Mouse (Mus musculus) forebrain, embryonic 10.5 days (tissue): ENCODE measurements at regions not wholly inside any gene's neighbourhood (a gene's known extent, or its start where the extent isn't known, plus 50 kb on each side); places are given as distances from the start of the nearest gene placed in this dataset.

Experiments used
- DNase-seq: peaks from one replicate; pipeline ENCODE4 v3.0.0-alpha.2; 2017; ENCODE audit warnings: low spot score; ENCODE audit errors: extremely low spot score
- H3K27ac ChIP-seq: fragments of 300-500 bp; sonication (generic); 2 replicates; pipeline ENCODE4 v1.5.1; 2016; ENCODE audit warnings: mild to moderate bottlenecking
- H3K27me3 ChIP-seq: fragments of 300-500 bp; sonication (generic); 2 replicates; pipeline ENCODE4 v1.6.1; 2016; ENCODE audit warnings: mild to moderate bottlenecking; ENCODE audit not compliant: poor library complexity, severe bottlenecking
- H3K36me3 ChIP-seq: fragments of 300-500 bp; sonication (generic); replicated peaks from 2 replicates; pipeline ENCODE4 v1.6.1; 2016; ENCODE audit warnings: mild to moderate bottlenecking, moderate library complexity
- H3K4me1 ChIP-seq: fragments of 300-500 bp; sonication (generic); 2 replicates; pipeline ENCODE4 v1.6.1; 2016
- H3K4me3 ChIP-seq: fragments of 300-500 bp; sonication (generic); 2 replicates; pipeline ENCODE4 v1.5.1; 2016; ENCODE audit warnings: mild to moderate bottlenecking, moderate library complexity
- H3K9me3 ChIP-seq: fragments of 300-500 bp; sonication (generic); 2 replicates; pipeline ENCODE4 v1.6.1; 2016; ENCODE audit warnings: mild to moderate bottlenecking, moderate library complexity
- WGBS: fragments of 180-500 bp; shearing (Covaris S2); methylation state at CpG from one replicate; pipeline ENCODE4 v1.1.7; 2016; 5-methylcytosine and 5-hydroxymethylcytosine counted together

DNA sequence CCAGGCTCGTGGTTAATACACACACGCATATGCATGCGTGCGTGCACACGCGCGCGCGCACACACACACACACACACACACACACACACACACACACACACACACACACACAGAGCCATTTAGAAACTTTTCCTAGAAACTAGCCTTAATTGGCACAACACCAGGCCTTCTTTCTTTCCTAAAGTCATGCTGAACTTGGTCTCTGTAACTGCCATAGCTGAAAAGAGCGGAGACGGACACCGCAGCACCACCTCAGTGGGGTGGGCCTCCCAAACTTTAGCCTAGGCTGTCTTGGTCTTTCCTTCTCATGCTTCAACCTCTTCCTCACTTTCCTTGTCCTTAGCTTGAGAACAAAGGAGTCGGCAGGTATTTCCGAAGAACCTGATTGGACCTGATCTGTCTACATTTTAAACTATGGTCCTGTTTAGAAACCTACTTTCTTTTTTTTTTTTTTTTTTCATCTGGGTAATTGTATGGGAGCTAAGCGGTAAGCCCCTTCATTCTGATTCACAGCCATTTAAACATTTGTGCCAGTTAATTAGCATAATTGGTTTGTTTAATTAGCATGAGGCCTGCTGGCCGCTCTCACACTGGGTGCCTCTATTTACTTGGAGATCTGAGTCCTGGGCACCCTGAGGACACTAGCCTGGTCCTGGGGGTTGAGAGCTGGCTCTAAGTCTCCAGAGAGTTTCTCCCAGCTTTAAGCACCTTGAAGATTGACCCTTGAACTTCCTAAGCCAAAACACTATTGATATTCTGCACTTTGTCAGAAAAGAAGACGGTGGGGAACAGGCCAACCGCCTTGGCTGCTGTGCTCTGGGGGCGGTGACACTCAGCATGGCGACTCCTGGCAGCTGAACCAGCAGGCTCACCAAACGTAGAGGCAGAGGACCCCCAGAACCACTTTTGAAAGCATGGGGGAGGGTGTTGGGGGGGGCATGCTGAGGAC, 269.7 kb upstream of the Irx3 start:
- no peaks in the 10 kb centered on the region for H3K9me3 ChIP-seq
- H3K36me3 ChIP-seq = no peaks in the 10 kb centered on the region
- no peak overlapping the region; the same call in 1 of the 2 replicates for H3K4me3 ChIP-seq
- peaks cover 100% of the 10 kb centered on the region for H3K27me3 ChIP-seq
- peak; percentile 42 for DNase-seq
- peak overlapping the region; percentile 72; the same call in 1 of the 2 replicates for H3K27ac ChIP-seq
- WGBS = 6% methylated on average over 21 of the region's 21 CpGs
- peaks cover 52% of the 10 kb centered on the region for H3K4me1 ChIP-seq

DNA sequence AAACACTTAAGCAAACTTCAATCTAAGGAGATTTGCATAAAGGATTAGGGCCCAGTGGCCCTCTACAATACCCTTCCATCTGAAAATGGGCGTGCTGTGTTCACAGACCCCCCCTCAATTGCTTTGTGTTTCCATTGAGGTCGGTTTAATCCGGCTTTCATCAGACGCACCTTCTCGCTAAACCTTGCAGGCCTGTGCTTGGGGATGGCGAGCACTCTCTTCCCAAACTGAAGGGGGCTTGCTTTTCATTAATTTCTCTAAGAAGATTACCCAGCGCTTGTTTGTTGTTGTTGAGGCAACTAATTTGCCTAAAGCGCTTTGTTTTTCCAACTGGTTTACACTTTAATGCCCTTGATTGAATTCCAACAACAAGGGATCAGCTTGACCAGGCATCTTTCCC, 268.8 kb upstream of the Irx3 start:
- Histone ChIP-seq H3K4me3 (no peak overlapping the region), H3K27ac (no peak overlapping the region), H3K9me3 (no peaks in the 10 kb centered on the region), H3K27me3 (peaks cover 100% of the 10 kb centered on the region), H3K4me1 (peaks cover 61% of the 10 kb centered on the region), H3K36me3 (no peaks in the 10 kb centered on the region)
- DNase-seq = peak; percentile 54
- WGBS = 2% methylated on average over 8 of the region's 8 CpGs

DNA sequence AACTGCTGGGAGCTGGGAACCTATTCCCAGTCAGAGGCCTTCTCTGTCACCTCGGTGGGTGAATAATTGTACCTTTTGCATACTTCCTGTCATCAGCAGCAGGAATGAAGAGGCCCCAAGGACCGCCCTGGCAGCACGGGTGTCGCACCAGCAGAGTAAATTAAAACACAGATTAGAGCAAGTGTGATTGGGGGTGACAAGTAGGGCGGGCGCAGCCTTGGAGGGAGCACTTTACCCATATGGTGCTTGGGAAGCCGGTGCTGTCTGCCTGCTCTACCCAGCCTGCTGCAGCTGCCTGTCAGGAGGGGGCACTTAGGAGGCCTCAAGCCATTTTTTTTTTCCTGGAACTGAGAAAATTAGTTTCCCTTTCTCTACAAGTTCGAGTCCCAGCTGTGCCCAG, 264.6 kb upstream of the Irx3 start:
- Histone ChIP-seq H3K4me3 (no peak overlapping the region), H3K36me3 (no peaks in the 10 kb centered on the region), H3K27me3 (peaks cover 100% of the 10 kb centered on the region), H3K4me1 (peaks cover 59% of the 10 kb centered on the region), H3K27ac (peak overlapping the region; percentile 40; the same call in 1 of the 2 replicates), H3K9me3 (no peaks in the 10 kb centered on the region)
- 27% methylated on average over 8 of the region's 8 CpGs for WGBS
- no peak for DNase-seq

DNA sequence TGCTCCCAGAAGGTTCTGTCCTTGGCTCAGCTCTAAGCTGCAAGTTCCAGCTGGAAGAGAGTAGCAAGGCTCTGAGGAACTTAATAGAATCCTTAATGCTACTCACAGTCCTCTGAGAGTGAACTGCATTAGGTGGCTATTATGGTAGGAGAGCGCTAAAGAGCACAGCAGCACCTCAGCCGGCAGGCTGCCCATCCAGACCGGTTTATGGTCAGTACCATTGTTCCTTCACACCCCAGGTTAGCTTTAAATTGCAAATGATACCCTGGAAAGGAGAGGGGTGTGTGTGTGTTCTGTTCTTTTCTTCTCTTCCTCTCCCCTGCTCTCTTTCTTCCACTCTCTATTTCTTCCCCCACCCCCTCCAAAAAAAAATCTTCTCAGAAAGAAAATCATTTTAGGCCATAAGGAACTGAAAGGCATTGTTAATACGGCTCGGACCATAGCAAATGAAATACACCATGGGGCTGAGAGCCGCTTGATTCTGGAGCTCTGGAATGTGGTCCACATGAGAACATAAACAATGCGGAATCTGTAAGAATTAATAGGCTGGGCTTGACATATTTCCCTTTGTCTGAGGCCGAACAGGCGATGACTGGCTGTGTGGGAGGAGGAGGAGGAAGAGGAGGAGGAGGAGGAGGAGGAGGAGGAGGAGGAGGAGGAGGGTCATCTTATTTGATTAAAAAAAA, 263.8 kb upstream of the Irx3 start:
- 7% methylated on average over 8 of the region's 9 CpGs for WGBS
- H3K4me3 ChIP-seq = no peak overlapping the region
- no peaks in the 10 kb centered on the region for H3K36me3 ChIP-seq
- H3K9me3 ChIP-seq = no peaks in the 10 kb centered on the region
- H3K27me3 ChIP-seq = peaks cover 100% of the 10 kb centered on the region
- H3K27ac ChIP-seq = no peak overlapping the region; the same call in 1 of the 2 replicates
- H3K4me1 ChIP-seq = peaks cover 52% of the 10 kb centered on the region
- DNase-seq = no peak

DNA sequence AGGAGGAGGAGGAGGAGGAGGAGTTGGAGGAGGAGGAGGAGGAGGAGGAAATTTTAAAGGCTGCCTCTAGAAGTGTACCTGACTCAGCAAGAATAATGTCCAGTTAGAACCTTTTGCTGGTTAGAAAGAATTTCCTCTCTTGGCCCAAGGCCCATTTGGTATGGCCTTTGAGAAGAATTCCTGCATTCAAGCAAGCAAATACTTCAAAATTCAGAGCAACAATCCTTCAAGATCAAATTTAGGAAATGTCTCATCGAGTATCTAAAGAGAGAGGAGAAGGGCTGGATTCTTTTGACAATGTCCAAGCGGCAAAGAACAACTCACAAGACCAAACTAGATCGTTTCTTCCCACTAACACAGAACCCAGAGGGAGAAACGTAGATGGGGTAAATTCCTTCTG, 263.1 kb upstream of the Irx3 start:
- no peak for DNase-seq
- WGBS = 22% methylated on average over 4 of the region's 4 CpGs
- Histone ChIP-seq H3K36me3 (no peaks in the 10 kb centered on the region), H3K9me3 (no peaks in the 10 kb centered on the region), H3K4me1 (peaks cover 46% of the 10 kb centered on the region), H3K4me3 (no peak overlapping the region), H3K27me3 (peaks cover 100% of the 10 kb centered on the region), H3K27ac (no peak overlapping the region)

DNA sequence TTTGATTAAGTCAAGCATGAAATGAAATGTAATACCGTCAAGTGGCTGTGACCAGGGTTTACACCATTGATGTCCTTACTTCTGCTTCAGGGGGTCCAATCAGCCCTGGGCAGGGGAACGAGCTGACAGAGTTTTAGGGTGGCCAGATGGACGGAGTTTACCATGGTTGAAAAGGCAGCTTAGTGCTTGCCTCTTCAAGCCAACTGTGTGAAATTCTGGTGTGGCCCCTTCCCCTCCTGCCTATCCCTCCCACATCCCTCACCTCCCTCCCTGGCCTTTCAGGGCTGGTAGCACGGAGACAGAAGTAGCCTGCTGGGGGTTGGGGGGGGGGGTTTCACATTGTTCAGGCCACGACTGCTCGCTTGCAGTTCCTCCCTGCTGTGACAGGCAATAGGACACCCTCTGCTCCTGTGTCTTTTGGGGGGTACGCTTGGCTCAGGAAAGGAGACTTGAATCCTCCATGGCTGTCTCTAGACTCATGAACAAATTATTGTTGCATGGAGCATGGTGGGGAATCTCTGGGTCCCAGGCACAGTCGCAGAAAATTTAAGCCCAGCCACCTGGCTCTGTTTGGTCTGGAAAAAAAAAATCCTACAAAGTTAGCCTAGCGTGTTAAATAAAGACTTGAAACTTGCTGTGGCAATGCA, 262.4 kb upstream of the Irx3 start:
- Histone ChIP-seq H3K9me3 (no peaks in the 10 kb centered on the region), H3K4me3 (no peak overlapping the region), H3K4me1 (peaks cover 48% of the 10 kb centered on the region), H3K27me3 (peaks cover 100% of the 10 kb centered on the region), H3K27ac (no peak overlapping the region), H3K36me3 (no peaks in the 10 kb centered on the region)
- 4% methylated on average over 9 of the region's 9 CpGs for WGBS
- peak; percentile 57 for DNase-seq

DNA sequence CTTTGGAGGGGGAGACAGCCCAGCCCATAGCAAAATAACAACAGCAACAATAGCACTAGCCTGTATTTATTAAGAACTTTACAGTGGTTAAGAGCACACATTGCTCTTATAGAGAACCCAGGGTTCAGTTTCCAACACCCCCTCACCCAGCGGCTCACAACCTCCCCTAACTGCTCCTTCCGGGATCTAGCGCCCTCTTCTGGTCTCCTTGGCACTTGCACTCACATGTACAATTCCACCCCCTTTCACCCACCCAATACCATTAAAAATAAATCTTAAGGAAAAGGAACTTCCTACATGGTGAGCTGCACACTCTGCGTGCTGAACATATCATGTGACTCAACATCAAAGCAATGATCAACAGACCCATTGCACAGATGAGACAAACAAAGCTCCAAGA, 261.5 kb upstream of the Irx3 start:
- H3K27me3 ChIP-seq = peaks cover 100% of the 10 kb centered on the region
- H3K4me1 ChIP-seq = peaks cover 52% of the 10 kb centered on the region
- DNase-seq = no peak
- WGBS = 72% methylated on average over 4 of the region's 4 CpGs
- no peak overlapping the region for H3K4me3 ChIP-seq
- no peaks in the 10 kb centered on the region for H3K9me3 ChIP-seq
- no peaks in the 10 kb centered on the region for H3K36me3 ChIP-seq
- no peak overlapping the region for H3K27ac ChIP-seq

DNA sequence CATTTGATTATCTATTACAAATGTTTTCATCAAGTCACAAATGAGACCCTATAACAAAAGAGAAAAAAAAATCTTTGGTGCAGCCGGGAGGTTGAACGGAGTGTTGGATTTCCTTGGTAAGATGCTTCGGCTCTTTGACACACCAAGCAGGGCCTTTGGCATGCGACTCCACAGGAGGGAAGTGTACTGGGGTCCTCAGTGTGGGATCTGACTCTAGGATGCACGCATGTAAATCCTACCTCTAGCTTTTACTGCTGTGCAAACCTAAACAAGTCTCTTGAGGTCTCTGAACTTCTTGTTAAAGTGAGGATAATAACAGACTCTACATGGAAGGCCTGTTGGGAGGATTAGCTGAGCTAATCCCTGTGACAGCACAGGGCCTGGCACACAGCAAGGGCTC, 257.6 kb upstream of the Irx3 start:
- H3K36me3 ChIP-seq = no peaks in the 10 kb centered on the region
- H3K9me3 ChIP-seq = no peaks in the 10 kb centered on the region
- H3K4me3 ChIP-seq = no peak overlapping the region
- WGBS = 62% methylated on average over 5 of the region's 5 CpGs
- H3K4me1 ChIP-seq = peaks cover 38% of the 10 kb centered on the region
- H3K27ac ChIP-seq = no peak overlapping the region
- H3K27me3 ChIP-seq = peaks cover 100% of the 10 kb centered on the region
- DNase-seq = no peak

DNA sequence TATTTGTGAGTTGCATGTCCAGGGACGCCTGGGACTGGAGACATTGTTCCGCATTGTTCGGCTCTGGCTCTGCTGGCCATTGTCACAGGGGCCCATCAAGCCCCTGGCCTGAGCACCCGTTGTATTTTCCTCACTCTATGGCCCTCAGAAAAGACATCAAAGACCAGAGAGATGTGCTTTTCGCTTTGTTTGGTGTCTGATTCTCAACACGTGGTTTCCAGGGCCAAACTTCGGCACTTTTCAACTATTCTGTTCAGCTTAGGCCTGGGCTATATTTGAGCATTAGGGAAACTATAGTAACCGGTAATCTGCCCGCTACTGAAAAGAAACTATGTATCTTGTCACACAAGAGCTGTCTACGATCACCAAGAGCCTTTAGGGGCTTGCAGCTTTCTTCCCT, 257.1 kb upstream of the Irx3 start:
- H3K27me3 ChIP-seq = peaks cover 100% of the 10 kb centered on the region
- peaks cover 33% of the 10 kb centered on the region for H3K4me1 ChIP-seq
- H3K27ac ChIP-seq = no peak overlapping the region
- WGBS = 59% methylated on average over 10 of the region's 10 CpGs
- H3K36me3 ChIP-seq = no peaks in the 10 kb centered on the region
- no peak overlapping the region for H3K4me3 ChIP-seq
- DNase-seq = no peak
- H3K9me3 ChIP-seq = peaks cover under 1% of the 10 kb centered on the region; the same call in 1 of the 2 replicates

DNA sequence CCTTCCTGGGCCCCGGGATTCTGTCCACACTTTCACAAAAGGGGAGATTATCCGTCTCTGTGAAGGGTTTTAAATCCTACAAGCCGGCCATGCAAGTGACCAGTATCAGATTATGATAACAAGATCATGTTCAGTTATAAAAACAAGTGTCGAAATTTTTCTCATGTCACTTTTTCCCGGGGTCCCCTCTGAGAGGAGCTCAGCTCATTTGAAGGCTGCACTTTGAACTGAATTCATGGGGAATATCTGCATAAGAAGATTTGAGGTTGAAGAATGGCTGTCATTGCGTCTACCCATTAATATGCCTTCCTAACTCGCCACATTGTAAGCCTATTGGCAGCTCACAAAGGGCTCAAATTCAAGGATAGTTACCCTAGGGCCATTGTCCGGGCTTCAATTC, 256.0 kb upstream of the Irx3 start:
- Histone ChIP-seq H3K27me3 (peaks cover 100% of the 10 kb centered on the region), H3K36me3 (no peaks in the 10 kb centered on the region), H3K4me1 (peaks cover 29% of the 10 kb centered on the region), H3K9me3 (peaks cover 4% of the 10 kb centered on the region; the same call in 1 of the 2 replicates), H3K4me3 (no peak overlapping the region), H3K27ac (no peak overlapping the region)
- DNase-seq = no peak
- 56% methylated on average over 8 of the region's 8 CpGs for WGBS

DNA sequence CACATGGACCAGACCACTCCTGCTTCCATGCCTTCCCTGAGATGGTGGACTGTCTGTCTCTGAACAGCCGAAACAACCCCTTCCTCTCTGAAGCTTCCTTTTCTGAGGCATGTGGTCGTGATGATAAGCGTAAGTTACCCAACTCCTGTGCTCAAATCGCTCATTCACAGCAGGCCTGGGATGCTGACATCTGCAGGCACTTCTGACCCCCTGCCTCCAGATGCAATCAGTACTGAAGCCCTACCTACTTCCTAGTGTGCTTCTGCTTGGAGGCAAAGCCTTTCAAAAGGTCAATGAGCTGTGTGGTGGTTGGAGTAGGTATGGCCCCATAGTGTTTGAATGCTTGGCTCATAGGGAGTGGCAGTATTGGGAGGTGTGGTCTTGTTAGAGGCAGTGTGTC, 253.7 kb upstream of the Irx3 start:
- Histone ChIP-seq H3K4me1 (peaks cover 29% of the 10 kb centered on the region), H3K27me3 (peaks cover 100% of the 10 kb centered on the region), H3K4me3 (no peak overlapping the region), H3K36me3 (no peaks in the 10 kb centered on the region), H3K27ac (no peak overlapping the region), H3K9me3 (peaks cover 4% of the 10 kb centered on the region; the same call in 1 of the 2 replicates)
- WGBS = 86% methylated on average over 4 of the region's 4 CpGs
- no peak for DNase-seq

DNA sequence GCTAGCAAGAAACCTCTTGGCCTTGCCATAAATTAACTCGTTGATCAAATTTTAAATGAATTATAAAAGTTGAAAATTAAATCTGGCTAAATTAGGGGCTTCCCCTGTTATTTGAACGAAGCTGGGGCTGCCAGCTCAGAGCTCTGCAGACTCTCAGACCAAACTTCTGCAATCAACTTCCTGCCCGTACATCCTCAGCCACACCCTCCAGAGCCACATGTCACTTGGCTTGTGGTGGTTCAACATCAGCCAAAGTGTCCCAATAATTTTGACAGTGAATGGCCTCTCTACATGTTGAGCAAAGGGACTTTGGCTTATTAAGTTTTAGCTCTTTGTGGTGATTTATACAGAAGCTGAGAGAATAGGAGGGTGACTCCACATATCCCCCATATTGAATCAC, 242.8 kb upstream of the Irx3 start:
- 91% methylated on average over 3 of the region's 3 CpGs for WGBS
- H3K4me1 ChIP-seq = peaks cover 16% of the 10 kb centered on the region

More for the DNA sequence above, 242.8 kb upstream of the Irx3 start:
- peaks cover 95% of the 10 kb centered on the region for H3K27me3 ChIP-seq
- peaks cover 13% of the 10 kb centered on the region; the same call in 1 of the 2 replicates for H3K9me3 ChIP-seq
- H3K4me3 ChIP-seq = no peak overlapping the region
- H3K27ac ChIP-seq = no peak overlapping the region
- DNase-seq = no peak
- no peaks in the 10 kb centered on the region for H3K36me3 ChIP-seq
